Mouse (Mus musculus) bone marrow, adult 2 months (tissue): ENCODE measurements around the gene Dhfr. TPM values are rescaled to one million over a fixed set of nuclear protein-coding genes. Genes with fewer than 3 reads are reported as not detected.

Experiments
- H3K27ac ChIP-seq: fragments of 200-500 bp; 2 replicates; pipeline ENCODE4 v1.5.1; 2012; ENCODE audit warnings: low read depth, mild to moderate bottlenecking, control low read depth, inconsistent platforms, low read length; ENCODE audit not compliant: control insufficient read depth, poor library complexity, insufficient read depth
- H3K4me1 ChIP-seq: fragments of 200-500 bp; 2 replicates; pipeline ENCODE4 v1.6.1; 2011; ENCODE audit warnings: low read length; ENCODE audit not compliant: control insufficient read depth, insufficient read depth
- H3K4me3 ChIP-seq: fragments of 200-500 bp; replicated peaks from 2 replicates; pipeline ENCODE3; 2011; ENCODE audit warnings: mild to moderate bottlenecking, low read depth, low read length, control low read depth; ENCODE audit not compliant: control insufficient read depth
- CTCF ChIP-seq: fragments of 200-500 bp; IDR thresholded peaks from 2 replicates; pipeline ENCODE4 v1.5.1; 2011; ENCODE audit warnings: low read length, control low read depth; ENCODE audit not compliant: control insufficient read depth, insufficient read depth
- POLR2A ChIP-seq: fragments of 200-500 bp; IDR thresholded peaks from 2 replicates; pipeline ENCODE4 v1.6.1; 2011; ENCODE audit warnings: low read depth, mild to moderate bottlenecking, control low read depth, low read length, borderline replicate concordance; ENCODE audit not compliant: control insufficient read depth
- WGBS: fragments of 180-500 bp; shearing (Covaris S2); methylation state at CpG from one replicate; pipeline ENCODE4 v1.1.7; 2018; 5-methylcytosine and 5-hydroxymethylcytosine counted together
- polyA plus RNA-seq: library from polyadenylated mRNA; stranded (reverse); fragments of >200 nt; gene quantifications from 2 replicates; pipeline ENCODE4 v1.2.4, GENCODE M21; 2011; ENCODE audit warnings: low replicate concordance; ENCODE audit not compliant: missing spikeins, insufficient read depth, insufficient read length

Gene Dhfr
- polyA plus RNA-seq, 1 experiment, result 8.9 TPM

DNA sequence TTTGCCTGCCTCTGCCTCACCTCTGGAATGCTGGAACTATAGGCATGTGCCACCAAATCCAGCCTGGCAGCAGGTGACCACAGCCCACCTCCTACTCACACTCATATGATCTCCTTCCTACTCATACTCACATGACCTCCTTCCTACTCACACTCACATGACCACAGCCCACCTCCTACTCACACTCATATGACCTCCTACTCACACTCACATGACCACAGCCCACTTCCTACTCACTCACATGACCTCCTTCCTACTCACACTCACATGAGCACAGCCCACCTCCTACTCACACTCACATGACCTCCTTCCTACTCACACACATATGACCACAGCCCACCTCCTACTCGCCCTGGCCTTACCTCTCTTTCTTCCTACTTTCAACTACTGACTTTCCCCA lies 17.7 kb upstream of the Dhfr start:
- WGBS, result 87% methylated on average over 1 of the region's 1 CpGs
- Histone ChIP-seq H3K27ac (no peak overlapping the region), H3K4me1 (no peaks in the 10 kb centered on the region; the same call in 1 of the 2 replicates), H3K4me3 (no peak overlapping the region)
- TF ChIP-seq POLR2A (no peak), CTCF (no peak)

DNA sequence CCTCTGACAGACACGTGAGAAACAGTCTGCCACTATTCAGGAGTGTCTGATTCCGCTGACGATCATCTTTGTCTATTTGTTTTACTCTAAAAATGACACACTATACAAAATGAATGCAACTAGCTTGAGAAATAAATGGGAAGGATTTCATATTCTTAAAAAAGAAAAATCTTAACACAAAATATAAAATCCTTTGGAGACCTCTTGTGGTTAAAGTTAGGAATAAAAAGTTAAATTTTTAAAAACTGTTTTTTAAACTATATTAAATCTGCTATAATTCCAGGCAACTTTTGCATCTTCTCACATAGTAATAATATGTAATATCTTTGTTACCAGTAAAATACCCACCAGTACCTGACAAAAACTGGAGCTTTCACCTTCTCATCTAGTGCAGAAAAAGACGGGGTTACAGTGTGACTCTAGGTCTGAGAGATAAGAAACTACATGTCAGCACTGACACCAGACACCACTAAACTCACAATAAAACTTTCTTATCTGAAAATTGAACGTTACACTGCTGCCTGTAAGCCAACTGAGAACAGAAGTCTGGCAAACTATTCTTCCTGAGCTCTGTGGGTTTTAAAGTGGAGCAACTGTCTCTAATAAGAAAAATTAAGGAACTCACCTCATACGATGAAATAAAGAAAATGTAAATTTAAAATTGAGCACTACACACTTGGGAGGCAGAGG lies 16.6 kb upstream of the Dhfr start:
- Histone ChIP-seq H3K27ac (no peak overlapping the region), H3K4me1 (no peaks in the 10 kb centered on the region; the same call in 1 of the 2 replicates), H3K4me3 (no peak overlapping the region)
- TF ChIP-seq POLR2A (no peak), CTCF (no peak)
- WGBS, result 70% methylated on average over 6 of the region's 6 CpGs

DNA sequence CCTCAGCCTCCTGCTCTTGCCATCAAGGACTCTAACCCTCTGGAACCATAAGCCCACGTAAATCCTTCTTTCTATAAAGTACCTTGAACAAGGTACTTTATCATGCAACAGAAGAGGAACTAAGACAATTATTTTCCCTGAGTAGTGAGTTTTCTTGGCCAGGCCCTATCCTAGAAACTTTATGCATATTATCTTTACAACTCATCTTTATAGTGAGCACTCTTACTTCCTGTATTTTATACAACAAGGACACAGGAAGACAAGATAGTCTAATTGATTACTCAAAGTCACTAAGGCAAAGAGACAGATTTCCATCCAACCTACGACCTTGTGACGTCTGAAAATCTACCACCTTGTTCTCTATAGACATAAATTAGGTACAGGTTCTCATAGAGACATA lies 14.7 kb upstream of the Dhfr start:
- 87% methylated on average over 3 of the region's 3 CpGs for WGBS
- no peak for TF ChIP-seq CTCF
- no peak for TF ChIP-seq POLR2A
- Histone ChIP-seq H3K4me1 (no peaks in the 10 kb centered on the region; the same call in 1 of the 2 replicates), H3K27ac (no peak overlapping the region), H3K4me3 (no peak overlapping the region)

DNA sequence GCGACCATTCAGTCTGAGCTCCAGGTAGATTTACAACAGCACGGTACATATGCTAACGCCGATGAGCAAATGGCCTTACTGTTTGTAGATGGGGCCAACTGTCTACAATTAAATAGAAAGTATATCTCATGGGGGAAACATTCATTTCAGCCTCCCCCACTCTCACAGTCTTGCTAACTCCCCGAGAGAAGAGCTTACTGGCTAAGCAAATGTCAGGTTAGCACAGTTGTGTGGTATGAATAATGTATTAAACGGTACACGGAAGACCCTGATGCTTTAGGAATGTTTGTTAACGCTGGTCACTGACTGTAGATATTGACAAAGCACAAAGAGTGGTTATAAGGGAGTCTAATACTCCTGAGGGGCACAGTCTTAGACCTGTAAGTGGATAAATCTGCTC lies 10.5 kb upstream of the Dhfr start:
- no peak overlapping the region for H3K4me3 ChIP-seq
- WGBS, result 94% methylated on average over 8 of the region's 8 CpGs
- no peak overlapping the region for H3K27ac ChIP-seq
- TF ChIP-seq POLR2A, result no peak
- H3K4me1 ChIP-seq, result no peaks in the 10 kb centered on the region

DNA sequence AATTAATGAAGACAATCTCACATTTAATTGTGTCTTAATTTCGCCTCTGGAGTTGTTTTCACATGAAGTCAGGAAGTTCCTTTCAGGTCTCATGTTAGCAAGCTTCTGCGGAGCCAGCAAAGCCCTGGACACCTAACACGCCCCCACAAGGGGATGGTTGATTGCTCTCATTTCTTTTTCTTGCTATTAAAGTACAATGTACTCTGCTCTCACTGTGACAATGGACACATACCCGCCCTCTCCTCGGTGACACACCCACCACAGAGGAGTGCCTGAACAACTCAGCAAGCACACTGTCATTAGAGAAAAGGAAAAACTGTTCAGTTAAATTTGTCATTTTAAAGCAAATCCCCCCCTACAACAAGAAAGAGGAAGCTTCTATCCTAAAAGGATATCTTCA lies 8.2 kb upstream of the Dhfr start:
- H3K4me1 ChIP-seq, result no peaks in the 10 kb centered on the region
- H3K27ac ChIP-seq, result no peak overlapping the region
- no peak overlapping the region for H3K4me3 ChIP-seq
- no peak for TF ChIP-seq POLR2A
- no peak for TF ChIP-seq CTCF
- 84% methylated on average over 5 of the region's 5 CpGs for WGBS

DNA sequence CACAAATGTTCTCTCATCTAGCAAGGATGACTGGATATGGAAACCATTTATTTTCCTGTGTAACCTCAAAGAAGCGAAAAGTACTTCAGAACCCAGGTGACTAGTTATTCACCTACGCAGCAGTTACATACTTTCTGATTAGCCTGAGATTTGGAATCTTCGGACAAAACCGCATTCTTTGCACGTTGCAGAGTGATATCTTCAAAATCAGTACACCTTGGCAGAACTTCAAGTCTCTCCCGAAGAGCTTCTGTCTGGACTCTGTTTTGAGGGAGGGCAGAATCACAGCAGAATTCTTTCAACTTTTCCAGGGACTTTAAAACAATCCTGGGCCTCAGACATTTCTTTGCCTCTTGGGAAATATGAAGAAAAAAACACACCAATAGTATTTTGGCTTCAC lies 3.4 kb upstream of the Dhfr start:
- Histone ChIP-seq H3K4me3 (no peak overlapping the region), H3K4me1 (no peaks in the 10 kb centered on the region; the same call in 1 of the 2 replicates), H3K27ac (no peak overlapping the region)
- TF ChIP-seq POLR2A (no peak), CTCF (no peak)
- 76% methylated on average over 6 of the region's 6 CpGs for WGBS

DNA sequence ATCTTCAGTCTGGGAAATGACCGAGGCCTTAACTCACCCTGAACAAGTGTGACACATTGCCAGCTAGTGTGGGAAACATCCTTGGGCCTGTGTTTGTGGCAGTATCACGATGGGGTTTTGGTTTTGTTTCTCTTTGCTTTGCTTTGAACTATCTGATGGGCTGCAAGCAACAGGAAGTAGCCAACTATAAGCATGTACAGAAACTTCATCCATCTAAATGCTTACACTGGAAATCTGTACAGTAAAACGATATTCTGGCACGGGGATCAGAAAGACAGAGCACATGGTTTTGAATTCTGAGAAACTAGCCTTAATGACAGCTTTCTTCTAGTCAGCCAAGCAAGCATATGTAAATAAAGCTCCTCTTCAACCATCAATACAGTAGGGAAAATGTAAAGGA lies 570 bp upstream of the Dhfr start:
- H3K4me3 ChIP-seq, result peak overlapping the region; percentile 78
- H3K4me1 ChIP-seq, result no peaks in the 10 kb centered on the region; the same call in 1 of the 2 replicates
- H3K27ac ChIP-seq, result peak overlapping the region; percentile 42
- 7% methylated on average over 4 of the region's 4 CpGs for WGBS
- TF ChIP-seq POLR2A (no peak), CTCF (no peak)

DNA sequence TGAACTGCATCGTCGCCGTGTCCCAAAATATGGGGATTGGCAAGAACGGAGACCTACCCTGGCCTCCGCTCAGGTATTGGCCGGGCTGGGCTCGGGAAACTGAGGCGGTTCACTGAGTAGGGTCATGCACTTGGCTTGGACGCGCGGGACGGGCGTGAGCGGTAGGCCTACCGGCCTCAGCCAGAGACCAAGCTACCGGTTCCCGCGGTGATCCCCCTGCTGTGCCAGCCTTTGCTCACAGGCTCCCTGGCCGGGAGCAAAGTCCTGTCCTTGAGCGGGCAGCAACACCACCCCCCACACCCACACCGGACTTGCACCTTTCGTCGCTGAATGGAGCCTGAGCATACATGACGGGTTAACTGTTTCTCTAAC lies 732 bp downstream of the Dhfr start:
- no peak for TF ChIP-seq POLR2A
- TF ChIP-seq CTCF, result no peak

DNA sequence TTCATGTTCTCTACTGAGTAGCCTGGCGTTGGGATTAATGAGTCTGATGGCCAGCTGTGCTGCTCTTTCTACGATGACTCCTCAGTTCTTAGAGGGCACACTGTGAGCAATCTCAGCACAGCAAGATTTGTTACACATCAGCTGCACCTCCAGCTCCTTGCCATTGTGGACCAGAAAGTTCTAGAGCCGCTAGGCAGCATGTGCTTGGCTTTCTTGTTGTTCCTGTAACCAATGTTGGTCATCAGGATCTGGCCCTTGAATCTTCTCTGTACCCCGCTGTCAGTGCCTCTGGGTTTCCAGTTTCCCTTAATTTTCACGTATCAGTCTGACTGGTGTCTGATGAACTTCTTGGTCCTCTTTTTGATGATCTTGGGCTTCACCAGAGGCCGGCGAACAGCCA lies 1.9 kb downstream of the Dhfr start:
- TF ChIP-seq CTCF, result no peak
- TF ChIP-seq POLR2A, result no peak
- H3K4me1 ChIP-seq, result no peaks in the 10 kb centered on the region; the same call in 1 of the 2 replicates
- H3K27ac ChIP-seq, result no peak overlapping the region
- no peak overlapping the region for H3K4me3 ChIP-seq
- 82% methylated on average over 7 of the region's 7 CpGs for WGBS

More for the DNA sequence above, 732 bp downstream of the Dhfr start:
- under 1% methylated on average over 24 of the region's 24 CpGs for WGBS
- Histone ChIP-seq H3K4me3 (peak overlapping the region; percentile 77), H3K4me1 (no peaks in the 10 kb centered on the region; the same call in 1 of the 2 replicates), H3K27ac (peak overlapping the region; percentile 94; the same call in 1 of the 2 replicates)
